Mouse (Mus musculus): ENCODE results near the gene U2af2.

- TF ChIP-seq CTCF (IDR thresholded peaks at IDR 0.05; ENCODE audit: low read depth), result peak; percentile 66
- TF ChIP-seq EP300 (IDR thresholded peaks at IDR 0.05; ENCODE audit: low read depth), result no peak
Measured at GRCm38 (mm10) chr7:5057804-5058203, 4.1 kb upstream of the U2af2 start.

All from liver, embryonic 14.5 days (tissue).